Mouse (Mus musculus) neural tube, embryonic 14.5 days (tissue): ENCODE measurements around the gene Chrna5. TPM values are rescaled to one million over a fixed set of nuclear protein-coding genes. Genes with fewer than 3 reads are reported as not detected.

Experiments used
- ATAC-seq: fragments of 200-750 bp; cut with Nextera tagmentation; 2 replicates; pipeline ENCODE4 v1.8.0; 2017; ENCODE audit warnings: low read depth, mild to moderate bottlenecking, moderate TSS enrichment, moderate library complexity
- H3K27ac ChIP-seq: fragments of 300-500 bp; sonication (generic); 2 replicates; pipeline ENCODE4 v1.5.1; 2014; ENCODE audit warnings: low read depth, mild to moderate bottlenecking, control low read depth, low read length, moderate library complexity, mixed read lengths
- H3K27me3 ChIP-seq: fragments of 300-500 bp; sonication (generic); 2 replicates; pipeline ENCODE4 v1.6.1; 2014; ENCODE audit warnings: low read length; ENCODE audit not compliant: control insufficient read depth, insufficient read depth
- H3K36me3 ChIP-seq: fragments of 300-500 bp; sonication (generic); 2 replicates; pipeline ENCODE4 v1.6.1; 2014; ENCODE audit warnings: low read length, mixed read lengths; ENCODE audit not compliant: control insufficient read depth, insufficient read depth
- H3K4me1 ChIP-seq: fragments of 300-500 bp; sonication (generic); 2 replicates; pipeline ENCODE4 v1.6.1; 2014; ENCODE audit warnings: low read length; ENCODE audit not compliant: control insufficient read depth, insufficient read depth
- H3K4me2 ChIP-seq: fragments of 300-500 bp; sonication (generic); 2 replicates; pipeline ENCODE4 v1.6.1; 2014; ENCODE audit warnings: mild to moderate bottlenecking, low read depth, low read length, control low read depth
- H3K4me3 ChIP-seq: fragments of 300-500 bp; sonication (generic); 2 replicates; pipeline ENCODE4 v1.5.1; 2014; ENCODE audit warnings: low read depth, low read length, control low read depth, mixed read lengths
- H3K9ac ChIP-seq: fragments of 300-500 bp; sonication (generic); replicated peaks from 2 replicates; pipeline ENCODE4 v1.6.1; 2014; ENCODE audit warnings: low read depth, mild to moderate bottlenecking, control low read depth, low read length, mixed read lengths
- H3K9me3 ChIP-seq: fragments of 300-500 bp; sonication (generic); 2 replicates; pipeline ENCODE4 v1.6.1; 2016; ENCODE audit warnings: low read length; ENCODE audit not compliant: control insufficient read depth
- WGBS: fragments of 180-500 bp; shearing (Covaris S2); extraction: QIAGEN DNeasy Blood & Tissue Kit; methylation state at CpG from one replicate; pipeline ENCODE4 v1.1.7; 2014; 5-methylcytosine and 5-hydroxymethylcytosine counted together
- polyA plus RNA-seq: library from polyadenylated mRNA; unstranded; fragments of >200 nt; fragmentation: Nextera tagmentation; extraction: Ambion mirVana; gene quantifications from 2 replicates; pipeline ENCODE4 v1.2.1, GENCODE M21; 2014

The Chrna5 gene
- polyA plus RNA-seq, 1 experiment from 2014 or later = 5.1 TPM

- no peak for ATAC-seq
- WGBS = 92% methylated on average over 2 of the region's 2 CpGs
- Histone ChIP-seq H3K4me2 (no peak overlapping the region), H3K27ac (no peak overlapping the region), H3K9me3 (no peaks in the 10 kb centered on the region), H3K4me3 (no peak overlapping the region), H3K36me3 (no peaks in the 10 kb centered on the region), H3K4me1 (no peaks in the 10 kb centered on the region), H3K9ac (no peak overlapping the region), H3K27me3 (no peaks in the 10 kb centered on the region)
Measured at GRCm38 (mm10) chr9:55009692-55010091, 29.0 kb downstream of the Chrna5 start.

GRCm38 (mm10) chr9:55010588-55011350 lies 30.1 kb downstream of the Chrna5 start:
- Histone ChIP-seq H3K27me3 (no peaks in the 10 kb centered on the region), H3K9ac (no peak overlapping the region), H3K4me2 (no peak overlapping the region), H3K9me3 (no peaks in the 10 kb centered on the region), H3K4me3 (no peak overlapping the region), H3K27ac (no peak overlapping the region), H3K36me3 (no peaks in the 10 kb centered on the region), H3K4me1 (no peaks in the 10 kb centered on the region)
- 56% methylated on average over 6 of the region's 6 CpGs for WGBS
- no peak for ATAC-seq

- Histone ChIP-seq H3K9me3 (no peaks in the 10 kb centered on the region), H3K4me1 (no peaks in the 10 kb centered on the region), H3K4me2 (no peak overlapping the region), H3K36me3 (no peaks in the 10 kb centered on the region), H3K4me3 (no peak overlapping the region), H3K27me3 (no peaks in the 10 kb centered on the region), H3K9ac (no peak overlapping the region), H3K27ac (no peak overlapping the region)
- no peak for ATAC-seq
- WGBS = 83% methylated on average over 3 of the region's 3 CpGs
Measured at GRCm38 (mm10) chr9:55016926-55017325, 36.2 kb downstream of the Chrna5 start.

- Histone ChIP-seq H3K9ac (no peak overlapping the region), H3K4me3 (no peak overlapping the region), H3K9me3 (no peaks in the 10 kb centered on the region), H3K4me2 (no peak overlapping the region), H3K4me1 (peaks cover 3% of the 10 kb centered on the region; the same call in 1 of the 2 replicates), H3K36me3 (no peaks in the 10 kb centered on the region), H3K27ac (no peak overlapping the region), H3K27me3 (no peaks in the 10 kb centered on the region)
- ATAC-seq = no peak
- WGBS = 81% methylated on average over 5 of the region's 5 CpGs
Measured at GRCm38 (mm10) chr9:55023326-55023725, 42.6 kb downstream of the Chrna5 start.

- no peak for ATAC-seq
- no peaks in the 10 kb centered on the region for H3K27me3 ChIP-seq
- H3K9ac ChIP-seq = no peak overlapping the region
- H3K4me3 ChIP-seq = no peak overlapping the region
- H3K36me3 ChIP-seq = no peaks in the 10 kb centered on the region
- H3K4me2 ChIP-seq = no peak overlapping the region
- 41% methylated on average over 13 of the region's 13 CpGs for WGBS
- H3K9me3 ChIP-seq = no peaks in the 10 kb centered on the region
- peaks cover 3% of the 10 kb centered on the region; the same call in 1 of the 2 replicates for H3K4me1 ChIP-seq
- no peak overlapping the region for H3K27ac ChIP-seq
Measured at GRCm38 (mm10) chr9:55023902-55024583, 43.4 kb downstream of the Chrna5 start.

- peak overlapping the region; percentile 72 for H3K9ac ChIP-seq
- H3K36me3 ChIP-seq = no peaks in the 10 kb centered on the region
- peaks cover 3% of the 10 kb centered on the region; the same call in 1 of the 2 replicates for H3K4me1 ChIP-seq
- no peaks in the 10 kb centered on the region for H3K9me3 ChIP-seq
- peak overlapping the region; percentile 63 for H3K4me2 ChIP-seq
- H3K27ac ChIP-seq = peak overlapping the region; percentile 69
- H3K27me3 ChIP-seq = no peaks in the 10 kb centered on the region
- peak; percentile 52 for ATAC-seq
- H3K4me3 ChIP-seq = peak overlapping the region; percentile 45
- 6% methylated on average over 38 of the region's 38 CpGs for WGBS
Measured at GRCm38 (mm10) chr9:55025534-55026274, 45.0 kb downstream of the Chrna5 start.

- H3K4me3 ChIP-seq = peak within 1 kb of the TSS; percentile 45
- ATAC-seq = peak; percentile 78
- H3K4me1 ChIP-seq = peaks cover 3% of the 10 kb centered on the region; the same call in 1 of the 2 replicates
- H3K9me3 ChIP-seq = no peaks in the 10 kb centered on the region
- H3K27me3 ChIP-seq = no peaks in the 10 kb centered on the region
- under 1% methylated on average over 39 of the region's 39 CpGs for WGBS
- peak within 1 kb of the TSS; percentile 72 for H3K9ac ChIP-seq
- no peaks in the 10 kb centered on the region for H3K36me3 ChIP-seq
- H3K27ac ChIP-seq = peak within 1 kb of the TSS; percentile 69
- peak within 1 kb of the TSS; percentile 63 for H3K4me2 ChIP-seq
Measured at GRCm38 (mm10) chr9:55026275-55026663, 45.6 kb downstream of the Chrna5 start, which contains the start of gene Chrna3. Chrna3 (minus strand) TSS chr9:55026562.

GRCm38 (mm10) chr9:55031435-55032167 lies 50.9 kb downstream of the Chrna5 start:
- ATAC-seq = no peak
- no peaks in the 10 kb centered on the region for H3K9me3 ChIP-seq
- no peak overlapping the region for H3K27ac ChIP-seq
- H3K4me3 ChIP-seq = no peak overlapping the region
- no peak overlapping the region for H3K4me2 ChIP-seq
- H3K4me1 ChIP-seq = no peaks in the 10 kb centered on the region
- 67% methylated on average over 6 of the region's 6 CpGs for WGBS
- H3K9ac ChIP-seq = no peak overlapping the region
- no peaks in the 10 kb centered on the region for H3K27me3 ChIP-seq
- no peaks in the 10 kb centered on the region for H3K36me3 ChIP-seq
